Mouse (Mus musculus) midbrain, postnatal 0 days (tissue): ENCODE results near the gene Alkbh3. TPM values are rescaled to one million over a fixed set of nuclear protein-coding genes. Genes with fewer than 3 reads are reported as not detected.

Experiments
- ATAC-seq: fragments of 200-750 bp; cut with Nextera tagmentation; 2 replicates; pipeline ENCODE4 v1.8.0; 2017; ENCODE audit warnings: moderate number of reproducible peaks, mild to moderate bottlenecking, moderate TSS enrichment, moderate library complexity; ENCODE audit not compliant: low FRiP score
- DNase-seq: peaks from one replicate; pipeline ENCODE4 v3.0.0-alpha.2; 2015; ENCODE audit warnings: low spot score
- H3K27ac ChIP-seq: fragments of 300-500 bp; sonication (generic); 2 replicates; pipeline ENCODE4 v1.5.1; 2014; ENCODE audit warnings: low read depth, mild to moderate bottlenecking, low read length, mixed read lengths
- H3K27me3 ChIP-seq: fragments of 300-500 bp; sonication (generic); 2 replicates; pipeline ENCODE4 v1.6.1; 2014; ENCODE audit warnings: low read length, control low read depth, mixed read lengths; ENCODE audit not compliant: insufficient read depth
- H3K36me3 ChIP-seq: fragments of 300-500 bp; sonication (generic); 2 replicates; pipeline ENCODE4 v1.6.1; 2014; ENCODE audit warnings: low read length, control low read depth, mixed read lengths; ENCODE audit not compliant: insufficient read depth
- H3K4me1 ChIP-seq: fragments of 300-500 bp; sonication (generic); 2 replicates; pipeline ENCODE4 v1.6.1; 2014; ENCODE audit warnings: mild to moderate bottlenecking, control low read depth, antibody characterized with exemption, low read length, mixed read lengths; ENCODE audit not compliant: insufficient read depth
- H3K4me2 ChIP-seq: fragments of 300-500 bp; sonication (generic); 2 replicates; pipeline ENCODE4 v1.6.1; 2014; ENCODE audit warnings: low read depth, mild to moderate bottlenecking, low read length, mixed read lengths; ENCODE audit not compliant: poor library complexity, severe bottlenecking
- H3K4me3 ChIP-seq: fragments of 300-500 bp; sonication (generic); 2 replicates; pipeline ENCODE4 v1.5.1; 2014; ENCODE audit warnings: low read depth, mild to moderate bottlenecking, low read length, moderate library complexity
- H3K9ac ChIP-seq: fragments of 300-500 bp; sonication (generic); replicated peaks from 2 replicates; pipeline ENCODE4 v1.6.1; 2014; ENCODE audit warnings: mild to moderate bottlenecking, low read length, moderate library complexity, mixed read lengths; ENCODE audit not compliant: poor library complexity, severe bottlenecking
- H3K9me3 ChIP-seq: fragments of 300-500 bp; sonication (generic); 2 replicates; pipeline ENCODE4 v1.6.1; 2016; ENCODE audit warnings: low read length, control low read depth
- CTCF ChIP-seq: IDR thresholded peaks from 2 replicates; pipeline ENCODE4 v1.5.1; 2016; ENCODE audit warnings: antibody characterized with exemption, mild to moderate bottlenecking
- WGBS: fragments of 180-500 bp; shearing (Covaris S2); extraction: QIAGEN DNeasy Blood & Tissue Kit; methylation state at CpG from one replicate; pipeline ENCODE4 v1.1.7; 2014; 5-methylcytosine and 5-hydroxymethylcytosine counted together
- polyA plus RNA-seq: library from polyadenylated mRNA; unstranded; fragments of >200 nt; fragmentation: Nextera tagmentation; extraction: Ambion mirVana; gene quantifications from 2 replicates; pipeline ENCODE4 v1.2.1, GENCODE M21; 2015
- total RNA-seq: library from RNA; depleted of rRNA; stranded (reverse); fragments of >200 nt; gene quantifications from 2 replicates; pipeline ENCODE4 v1.2.3, GENCODE M21; 2014; rRNA removed

Gene Alkbh3
- total RNA-seq: 28.6 and 57.3 TPM in 2 replicates
- 45.3 and 52.2 TPM in 2 replicates for polyA plus RNA-seq

- Histone ChIP-seq H3K4me2 (peak within 1 kb of the TSS; percentile 69), H3K36me3 (peaks cover 22% of the 10 kb centered on the region), H3K9me3 (no peaks in the 10 kb centered on the region), H3K27ac (peak within 1 kb of the TSS; percentile 62), H3K27me3 (no peaks in the 10 kb centered on the region), H3K9ac (peak within 1 kb of the TSS; percentile 78), H3K4me3 (peak within 1 kb of the TSS; percentile 76), H3K4me1 (peaks cover 4% of the 10 kb centered on the region; the same call in 1 of the 2 replicates)
- ATAC-seq (peak; percentile 99), DNase-seq (peak; percentile 98)
- no peak for TF ChIP-seq CTCF
- WGBS: 6% methylated on average over 43 of the region's 47 CpGs
Measured at GRCm38 (mm10) chr2:94010335-94011291, at the start of gene Alkbh3. TSS of gene Alkbh3 (minus strand) at chr2:94010807.

GRCm38 (mm10) chr2:94059459-94059858 lies 48.9 kb upstream of the Alkbh3 start:
- H3K4me2 ChIP-seq: no peak overlapping the region
- TF ChIP-seq CTCF: peak; percentile 64
- no peak for ATAC-seq
- no peaks in the 10 kb centered on the region for H3K36me3 ChIP-seq
- H3K4me1 ChIP-seq: no peaks in the 10 kb centered on the region
- no peak overlapping the region for H3K4me3 ChIP-seq
- no peaks in the 10 kb centered on the region for H3K9me3 ChIP-seq
- H3K9ac ChIP-seq: no peak overlapping the region
- no peaks in the 10 kb centered on the region for H3K27me3 ChIP-seq
- no peak for DNase-seq
- 77% methylated on average over 5 of the region's 5 CpGs for WGBS
- H3K27ac ChIP-seq: no peak overlapping the region

- ATAC-seq (no peak), DNase-seq (peak; percentile 80)
- Histone ChIP-seq H3K27me3 (no peaks in the 10 kb centered on the region), H3K27ac (no peak overlapping the region), H3K9me3 (no peaks in the 10 kb centered on the region), H3K4me3 (no peak overlapping the region), H3K4me2 (no peak overlapping the region), H3K9ac (no peak overlapping the region), H3K4me1 (peaks cover 4% of the 10 kb centered on the region; the same call in 1 of the 2 replicates), H3K36me3 (no peaks in the 10 kb centered on the region)
- TF ChIP-seq CTCF: peak; percentile 92
Measured at GRCm38 (mm10) chr2:94054813-94055212, 44.2 kb upstream of the Alkbh3 start.

- Histone ChIP-seq H3K4me1 (peaks cover 18% of the 10 kb centered on the region), H3K27me3 (no peaks in the 10 kb centered on the region), H3K9me3 (no peaks in the 10 kb centered on the region), H3K27ac (no peak overlapping the region), H3K4me2 (no peak overlapping the region), H3K4me3 (no peak overlapping the region), H3K36me3 (no peaks in the 10 kb centered on the region), H3K9ac (no peak overlapping the region)
- TF ChIP-seq CTCF: no peak
- DNase-seq: no peak
- no peak for ATAC-seq
- 84% methylated on average over 5 of the region's 5 CpGs for WGBS
Measured at GRCm38 (mm10) chr2:94051952-94052351, 41.3 kb upstream of the Alkbh3 start.

GRCm38 (mm10) chr2:94050901-94051300 lies 40.3 kb upstream of the Alkbh3 start:
- no peaks in the 10 kb centered on the region for H3K36me3 ChIP-seq
- no peaks in the 10 kb centered on the region for H3K9me3 ChIP-seq
- H3K4me2 ChIP-seq: no peak overlapping the region
- TF ChIP-seq CTCF: no peak
- WGBS: over 99% methylated on average over 3 of the region's 3 CpGs
- no peak overlapping the region for H3K27ac ChIP-seq
- H3K4me1 ChIP-seq: peaks cover 18% of the 10 kb centered on the region
- no peak overlapping the region for H3K4me3 ChIP-seq
- no peak overlapping the region for H3K9ac ChIP-seq
- no peaks in the 10 kb centered on the region for H3K27me3 ChIP-seq
- ATAC-seq (no peak), DNase-seq (no peak)
